Mouse (Mus musculus) MEL (cell line): Measurements from ENCODE around the gene Otogl. TPM values are rescaled to one million over a fixed set of nuclear protein-coding genes. Genes with fewer than 3 reads are reported as not detected.

ENCODE experiments used
- DNase-seq: peaks from one replicate; pipeline ENCODE4 v3.0.0; 2011; ENCODE audit warnings: low read depth, low spot score
- H3K27ac ChIP-seq: 2 replicates; pipeline ENCODE4 v1.5.1; 2012; ENCODE audit warnings: low read depth, mild to moderate bottlenecking, control low read depth, low read length, moderate library complexity; ENCODE audit not compliant: control insufficient read depth
- H3K27me3 ChIP-seq, 2 experiments: fragments of 150-350 bp in 1 of 2; sonication (generic) in 1 of 2; 2 replicates each; pipeline ENCODE4 v1.6.1; 2012; ENCODE audit warnings: low read length in 2 of 2, mild to moderate bottlenecking in 2 of 2, improper control_type of control experiment in 1 of 2, moderate library complexity in 1 of 2; ENCODE audit not compliant: insufficient read depth in 2 of 2, control insufficient read depth in 1 of 2
- H3K36me3 ChIP-seq, 2 experiments: 2 replicates each; pipeline ENCODE4 v1.6.1; 2012 to 2014; ENCODE audit warnings: low read length in 2 of 2, improper control_type of control experiment in 1 of 2, inconsistent platforms in 1 of 2, mild to moderate bottlenecking in 1 of 2; ENCODE audit not compliant: insufficient read depth in 2 of 2, control insufficient read depth in 1 of 2
- H3K4me1 ChIP-seq, 2 experiments: fragments of 150-350 bp in 1 of 2; sonication (generic) in 1 of 2; 2 replicates each; pipeline ENCODE4 v1.6.1; 2012; ENCODE audit warnings: low read length in 2 of 2, improper control_type of control experiment in 1 of 2, mild to moderate bottlenecking in 1 of 2; ENCODE audit not compliant: insufficient read depth in 2 of 2, control insufficient read depth in 1 of 2
- H3K4me3 ChIP-seq, 2 experiments: fragments of 150-350 bp in 1 of 2; sonication (generic) in 1 of 2; 2 replicates each; pipeline ENCODE4 v1.5.1; 2012; ENCODE audit warnings: low read depth in 2 of 2, low read length in 2 of 2, mild to moderate bottlenecking in 2 of 2, moderate library complexity in 2 of 2, control low read depth in 1 of 2, improper control_type of control experiment in 1 of 2; ENCODE audit not compliant: control insufficient read depth in 1 of 2, insufficient read depth in 1 of 2
- H3K79me2 ChIP-seq: 2 replicates; pipeline ENCODE4 v1.6.1; 2012; ENCODE audit warnings: mild to moderate bottlenecking, low read length, moderate library complexity; ENCODE audit not compliant: control insufficient read depth, poor library complexity, insufficient read depth
- H3K9ac ChIP-seq: 2 replicates; pipeline ENCODE4 v1.6.1; 2012; ENCODE audit warnings: low read depth, mild to moderate bottlenecking, control low read depth, low read length, moderate library complexity; ENCODE audit not compliant: control insufficient read depth, poor library complexity, severe bottlenecking
- H3K9me3 ChIP-seq: fragments of 150-350 bp; sonication (generic); replicated peaks from 2 replicates; pipeline ENCODE4 v1.6.1; 2012; ENCODE audit warnings: mild to moderate bottlenecking, low read length, improper control_type of control experiment, moderate library complexity; ENCODE audit not compliant: insufficient read depth
- BHLHE40 ChIP-seq: IDR thresholded peaks from 2 replicates; pipeline ENCODE4 v1.6.1; 2012; ENCODE audit warnings: low read depth, mild to moderate bottlenecking, inconsistent platforms, low read length, improper control_type of control experiment, borderline replicate concordance
- CHD1 ChIP-seq: IDR thresholded peaks from 2 replicates; pipeline ENCODE4 v1.6.1; 2012; ENCODE audit warnings: low read depth, mild to moderate bottlenecking, inconsistent platforms, low read length, improper control_type of control experiment
- CTCF ChIP-seq, 3 experiments: IDR thresholded peaks in 2 of 3; conservative IDR thresholded peaks in 1 of 3; 2 replicates each; pipeline ENCODE4 v1.5.1; 2011 to 2012; ENCODE audit warnings: low read length in 3 of 3, low read depth in 2 of 3, mild to moderate bottlenecking in 2 of 3, improper control_type of control experiment in 1 of 3, inconsistent platforms in 1 of 3, mixed read lengths in 1 of 3, moderate library complexity in 1 of 3; ENCODE audit not compliant: control insufficient read depth in 1 of 3, insufficient read depth in 1 of 3, poor library complexity in 1 of 3, severe bottlenecking in 1 of 3
- ELF1 ChIP-seq: IDR thresholded peaks from 2 replicates; pipeline ENCODE4 v1.6.1; 2014; ENCODE audit warnings: low read depth, mild to moderate bottlenecking, inconsistent platforms, low read length, improper control_type of control experiment, moderate library complexity
- EP300 ChIP-seq, 2 experiments: IDR thresholded peaks; 2 replicates each; pipeline ENCODE4 v1.6.1; 2011; ENCODE audit warnings: improper control_type of control experiment in 2 of 2, low read length in 2 of 2, low read depth in 1 of 2, mild to moderate bottlenecking in 1 of 2
- ETS1 ChIP-seq: IDR thresholded peaks from 2 replicates; pipeline ENCODE4 v1.6.1; 2012; ENCODE audit warnings: low read depth, mild to moderate bottlenecking, inconsistent platforms, low read length, improper control_type of control experiment, moderate library complexity
- GABPA ChIP-seq: IDR thresholded peaks from 2 replicates; pipeline ENCODE4 v1.6.1; 2012; ENCODE audit warnings: low read depth, mild to moderate bottlenecking, inconsistent platforms, low read length, improper control_type of control experiment, moderate library complexity
- GATA1 ChIP-seq: IDR thresholded peaks from 2 replicates; pipeline ENCODE4 v1.6.1; 2011; ENCODE audit warnings: low read depth, low read length, improper control_type of control experiment
- HCFC1 ChIP-seq: IDR thresholded peaks from 2 replicates; pipeline ENCODE4 v1.6.1; 2012; ENCODE audit warnings: low read depth, mild to moderate bottlenecking, inconsistent platforms, low read length, improper control_type of control experiment, moderate library complexity
- JUND ChIP-seq: IDR thresholded peaks from 2 replicates; pipeline ENCODE4 v1.6.1; 2011; ENCODE audit warnings: low read depth, mild to moderate bottlenecking, improper control_type of control experiment, low read length
- KAT2A ChIP-seq: conservative IDR thresholded peaks from 2 replicates; pipeline ENCODE4 v1.6.1; 2012; ENCODE audit warnings: low read depth, low read length, improper control_type of control experiment, inconsistent platforms
- MAX ChIP-seq: IDR thresholded peaks from 2 replicates; pipeline ENCODE4 v1.6.1; 2011; ENCODE audit warnings: low read length, improper control_type of control experiment
- MAZ ChIP-seq: IDR thresholded peaks from 2 replicates; pipeline ENCODE4 v1.6.1; 2012; ENCODE audit warnings: low read depth, mild to moderate bottlenecking, inconsistent platforms, low read length, improper control_type of control experiment
- MXI1 ChIP-seq: IDR thresholded peaks from 2 replicates; pipeline ENCODE4 v1.6.1; 2011; ENCODE audit warnings: mild to moderate bottlenecking, low read depth, low read length, improper control_type of control experiment
- MYB ChIP-seq: IDR thresholded peaks from 2 replicates; pipeline ENCODE4 v1.6.1; 2011; ENCODE audit warnings: mild to moderate bottlenecking, low read depth, low read length, improper control_type of control experiment
- NELFE ChIP-seq: IDR thresholded peaks from 2 replicates; pipeline ENCODE4 v1.6.1; 2011; ENCODE audit warnings: low read depth, low read length, improper control_type of control experiment
- POLR2AphosphoS5 ChIP-seq: IDR thresholded peaks from 2 replicates; pipeline ENCODE4 v1.6.1; 2012; ENCODE audit warnings: low read depth, borderline replicate concordance, mild to moderate bottlenecking, inconsistent platforms, low read length, moderate library complexity, mixed read lengths
- RAD21 ChIP-seq: IDR thresholded peaks from 2 replicates; pipeline ENCODE4 v1.6.1; 2011; ENCODE audit warnings: mild to moderate bottlenecking, low read depth, low read length, improper control_type of control experiment
- RCOR1 ChIP-seq: IDR thresholded peaks from 2 replicates; pipeline ENCODE4 v1.6.1; 2012; ENCODE audit warnings: low read depth, mild to moderate bottlenecking, inconsistent platforms, low read length, improper control_type of control experiment
- SIN3A ChIP-seq: IDR thresholded peaks from 2 replicates; pipeline ENCODE4 v1.6.1; 2012; ENCODE audit warnings: low read length, improper control_type of control experiment, inconsistent platforms
- SMC3 ChIP-seq: IDR thresholded peaks from 2 replicates; pipeline ENCODE4 v1.6.1; 2011; ENCODE audit warnings: low read depth, low read length, improper control_type of control experiment
- TBP ChIP-seq: IDR thresholded peaks from 2 replicates; pipeline ENCODE4 v1.8.0; 2011; ENCODE audit warnings: low read depth, low read length, improper control_type of control experiment
- UBTF ChIP-seq: IDR thresholded peaks from 2 replicates; pipeline ENCODE4 v1.6.1; 2012; ENCODE audit warnings: low read depth, mild to moderate bottlenecking, inconsistent platforms, low read length, improper control_type of control experiment, moderate library complexity, borderline replicate concordance; ENCODE audit not compliant: insufficient read depth
- USF1 ChIP-seq: IDR thresholded peaks from 2 replicates; pipeline ENCODE4 v1.6.1; 2014; ENCODE audit warnings: low read depth, mild to moderate bottlenecking, inconsistent platforms, low read length, improper control_type of control experiment, moderate library complexity
- USF2 ChIP-seq, 2 experiments: IDR thresholded peaks; 2 replicates each; pipeline ENCODE4 v1.6.1; 2011 to 2012; ENCODE audit warnings: improper control_type of control experiment in 2 of 2, low read length in 2 of 2, borderline replicate concordance in 1 of 2, inconsistent platforms in 1 of 2, low read depth in 1 of 2, mild to moderate bottlenecking in 1 of 2; ENCODE audit not compliant: insufficient read depth in 1 of 2
- ZC3H11A ChIP-seq: IDR thresholded peaks from 2 replicates; pipeline ENCODE4 v1.6.1; 2012; ENCODE audit warnings: low read depth, mild to moderate bottlenecking, inconsistent platforms, low read length, improper control_type of control experiment
- ZKSCAN1 ChIP-seq: IDR thresholded peaks from 2 replicates; pipeline ENCODE4 v1.6.1; 2012; ENCODE audit warnings: low read depth, mild to moderate bottlenecking, inconsistent platforms, low read length, improper control_type of control experiment, moderate library complexity
- ZMIZ1 ChIP-seq: IDR thresholded peaks from 2 replicates; pipeline ENCODE4 v1.6.1; 2012; ENCODE audit warnings: low read depth, mild to moderate bottlenecking, inconsistent platforms, low read length, improper control_type of control experiment, moderate library complexity
- polyA plus RNA-seq, 2 experiments: library from polyadenylated mRNA; stranded (reverse) in 1 of 2; unstranded in 1 of 2; fragments of >175 nt in 1 of 2; fragments of >200 nt in 1 of 2; gene quantifications; 2 replicates each; pipeline versions ENCODE4 v1.2.1 to v1.2.4; 2012; ENCODE audit warnings: low replicate concordance in 2 of 2, low read depth in 1 of 2; ENCODE audit not compliant: insufficient read length in 2 of 2, insufficient read depth in 1 of 2, missing spikeins in 1 of 2
- total RNA-seq: library from RNA; depleted of rRNA; stranded (reverse); fragments of 300-350 nt; gene quantifications from 2 replicates; pipeline ENCODE4 v1.2.3, GENCODE M21; 2012

The Otogl gene
- total and polyA plus RNA-seq, 3 experiments, result not detected

DNA sequence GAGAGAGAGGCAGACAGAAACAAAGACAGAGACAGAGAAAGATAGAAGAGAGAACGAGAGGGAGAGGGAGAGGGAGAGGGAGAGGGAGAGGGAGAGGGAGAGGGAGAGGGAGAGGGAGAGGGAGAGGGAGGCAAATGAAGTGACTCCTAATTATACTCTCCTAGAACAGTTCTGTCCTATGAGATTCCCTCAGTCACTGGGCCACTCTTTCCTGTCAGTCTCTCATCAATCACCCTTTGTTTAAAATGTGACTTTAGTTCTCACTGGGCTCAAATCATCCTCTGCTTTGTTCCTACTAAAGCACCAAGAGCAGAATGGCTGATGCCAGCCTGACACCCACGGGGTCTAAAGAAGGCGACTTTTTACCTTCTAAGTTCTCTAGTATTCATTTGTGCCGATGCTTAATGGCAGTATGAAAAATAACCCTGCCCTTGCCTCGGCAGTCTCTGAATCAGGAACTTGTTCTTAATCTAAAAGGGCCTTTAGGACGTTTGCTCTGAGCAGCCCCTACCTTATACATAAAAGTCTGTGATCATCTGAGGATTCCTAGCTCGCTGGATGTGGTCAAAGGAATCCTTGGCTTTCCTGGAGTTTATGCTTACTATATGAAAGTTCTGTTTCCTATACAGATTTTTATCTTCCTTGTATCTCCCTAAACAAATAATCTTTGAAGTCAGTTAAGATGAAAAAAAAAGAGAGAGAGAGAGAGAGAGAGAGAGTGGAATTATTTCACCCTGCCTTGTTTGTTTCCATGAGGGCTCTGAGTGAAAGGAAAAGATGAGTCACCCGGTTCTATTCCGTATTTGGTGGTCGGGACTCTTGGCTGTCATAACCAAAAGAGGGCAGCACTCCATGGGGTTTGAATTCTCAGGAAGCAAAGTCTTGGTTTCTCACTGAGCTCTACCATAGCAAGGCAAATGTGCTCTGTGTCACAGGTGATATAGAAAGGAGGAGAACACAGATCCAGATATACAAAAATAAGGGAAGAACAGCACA, 20.2 kb upstream of the Otogl start:
- Histone ChIP-seq H3K9ac (peak overlapping the region; percentile 22; the same call in 1 of the 2 replicates), H3K79me2 (no peaks in the 10 kb centered on the region), H3K36me3 (no peaks in the 10 kb centered on the region), H3K4me3 (peak overlapping the region in 1 of 2 experiments; percentile 33; a peak in 1 of 4 replicates), H3K9me3 (no peaks in the 10 kb centered on the region), H3K27me3 (no peaks in the 10 kb centered on the region; a peak in 1 of 4 replicates), H3K27ac (no peak overlapping the region), H3K4me1 (no peaks in the 10 kb centered on the region)
- TF ChIP-seq CHD1, result no peak
- TF ChIP-seq GABPA, result no peak
- no peak for TF ChIP-seq MAX
- no peak for TF ChIP-seq KAT2A
- TF ChIP-seq ELF1, result no peak
- TF ChIP-seq EP300 (IDR thresholded peaks at IDR 0.05; ENCODE audit: low read depth in 1 of 2, low read length in 2 of 2), result no peak
- TF ChIP-seq ZKSCAN1, result no peak
- TF ChIP-seq ZMIZ1, result no peak
- no peak for TF ChIP-seq NELFE
- no peak for TF ChIP-seq MAZ
- TF ChIP-seq JUND, result peak; percentile 30; the same call in 1 of the 2 replicates
- no peak for TF ChIP-seq USF2 (IDR thresholded peaks at IDR 0.05; ENCODE audit: borderline replicate concordance in 1 of 2, insufficient read depth in 1 of 2, low read depth in 1 of 2, low read length in 2 of 2)
- TF ChIP-seq SIN3A, result no peak
- TF ChIP-seq TBP, result no peak
- TF ChIP-seq POLR2AphosphoS5, result no peak
- TF ChIP-seq MYB, result no peak
- no peak for TF ChIP-seq UBTF
- TF ChIP-seq MXI1, result no peak
- TF ChIP-seq RCOR1, result no peak
- TF ChIP-seq ETS1, result no peak
- no peak for TF ChIP-seq HCFC1
- peak; percentile 51 for TF ChIP-seq ZC3H11A
- no peak for TF ChIP-seq GATA1
- TF ChIP-seq BHLHE40, result no peak
- TF ChIP-seq RAD21, result peak; percentile 60
- TF ChIP-seq SMC3, result peak; percentile 51; the same call in 1 of the 2 replicates
- TF ChIP-seq CTCF (IDR thresholded peaks at IDR 0.05 in 2 of 3, conservative IDR thresholded peaks at IDR 0.05 in 1 of 3; ENCODE audit: control insufficient read depth in 1 of 3, insufficient read depth in 1 of 3, low read depth in 2 of 3, low read length in 3 of 3, poor library complexity in 1 of 3, severe bottlenecking in 1 of 3), result peak in 2 of 3 experiments; percentile 20 to 48; a peak in 3 of 6 replicates
- TF ChIP-seq USF1, result no peak
- peak; percentile 61 for DNase-seq
